Mouse (Mus musculus): Measurements from ENCODE around the gene Adm2. TPM values are rescaled to one million over a fixed set of nuclear protein-coding genes. Genes with fewer than 3 reads are reported as not detected.

The Adm2 gene
- polyA plus RNA-seq, 1 experiment: 0.26 TPM

- peak; percentile 47 for DNase-seq (ENCODE audit: low read depth)
Observed at GRCm38 (mm10) chr15:89355241-89356187, 33.0 kb downstream of the Adm2 start, which contains the start of the genes Lmf2 and Ncaph2. Gene Lmf2 (minus strand): TSS chr15:89355659. Gene Ncaph2 (plus strand): TSS chr15:89355719.

DNA sequence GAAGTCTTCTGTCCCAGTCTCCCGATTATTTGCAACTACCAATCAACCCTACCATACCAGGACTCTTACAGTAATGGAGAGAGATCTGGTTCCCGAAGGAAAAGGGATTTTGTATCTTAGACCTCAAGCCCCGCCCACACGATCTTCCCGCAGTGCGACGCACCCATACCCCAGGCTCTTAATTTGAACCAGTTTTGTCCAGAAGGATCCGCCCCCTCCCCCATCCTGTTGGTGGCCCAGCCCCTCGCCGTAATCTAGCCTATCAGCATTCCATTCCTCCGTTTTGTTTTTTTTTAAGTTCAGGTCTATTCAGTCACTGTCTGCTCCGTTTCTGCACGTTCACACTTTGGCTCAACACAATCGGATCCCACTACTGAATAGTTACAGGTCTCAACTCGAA is 33.9 kb downstream of the Adm2 start:
- peak; percentile 38 for DNase-seq (ENCODE audit: low read depth)

DNA sequence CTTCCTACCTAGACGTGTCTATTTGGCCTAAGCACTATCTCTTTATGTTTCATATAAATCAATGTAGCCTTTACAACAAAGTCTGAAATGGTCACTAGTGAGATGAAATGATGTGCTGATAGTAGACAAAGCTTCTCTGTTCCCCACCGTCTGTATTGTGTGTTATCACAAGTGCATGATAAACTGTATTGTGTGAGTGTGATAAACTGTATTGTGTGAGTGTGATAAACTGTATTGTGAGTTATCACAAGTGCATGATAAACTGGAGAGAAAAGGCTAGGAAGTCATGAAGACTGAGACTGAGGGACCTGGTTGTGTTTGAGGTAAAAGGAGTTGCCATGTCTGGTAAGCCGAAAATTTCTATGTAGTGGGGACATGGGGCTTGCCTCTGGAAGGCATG is 36.3 kb downstream of the Adm2 start:
- no peak for DNase-seq (ENCODE audit: low read depth)

DNA sequence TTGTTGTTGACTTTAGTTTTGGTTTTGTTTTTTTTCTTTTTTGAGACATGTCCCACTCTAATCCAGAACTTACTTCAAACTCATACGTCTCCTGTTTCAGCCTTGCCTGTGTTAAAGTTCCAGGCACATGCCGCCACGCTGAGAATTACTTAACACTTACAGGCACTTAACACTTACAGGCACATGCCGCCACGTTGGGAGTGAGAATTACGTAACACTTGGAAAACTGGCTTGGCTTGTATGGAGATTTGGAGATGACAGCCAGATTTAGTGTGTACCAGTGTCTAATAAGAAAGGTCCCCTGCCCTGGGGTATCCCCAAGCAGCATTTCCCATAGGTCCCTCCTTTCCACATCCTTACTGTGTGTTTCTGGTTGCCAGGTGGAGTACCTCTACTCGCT is 40.5 kb downstream of the Adm2 start:
- DNase-seq (ENCODE audit: low read depth): peak; percentile 92

DNA sequence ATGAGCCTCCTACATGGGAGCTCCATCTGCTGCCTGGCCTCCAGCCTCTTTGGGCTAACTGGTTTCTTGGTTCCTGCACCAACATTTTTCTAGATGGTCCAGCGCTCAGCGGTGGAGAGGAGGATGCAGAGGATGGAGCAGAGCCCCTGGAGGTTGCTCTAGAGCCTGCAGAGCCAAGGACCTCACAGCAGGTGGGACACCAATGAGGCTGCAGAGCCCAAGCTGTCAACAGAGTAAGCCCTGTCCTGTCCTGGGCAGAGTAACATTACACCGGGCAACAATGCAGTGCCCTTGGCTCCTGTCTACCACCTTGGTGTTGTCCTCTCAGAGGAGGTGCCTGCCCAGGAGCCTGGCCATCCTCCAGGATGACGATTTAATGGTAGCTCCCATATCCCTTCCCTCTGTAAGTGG is 42.6 kb downstream of the Adm2 start:
- DNase-seq (ENCODE audit: low read depth): no peak

- DNase-seq (ENCODE audit: low read depth): no peak
Observed at GRCm38 (mm10) chr15:89372068-89372467, 49.5 kb downstream of the Adm2 start.

DNA sequence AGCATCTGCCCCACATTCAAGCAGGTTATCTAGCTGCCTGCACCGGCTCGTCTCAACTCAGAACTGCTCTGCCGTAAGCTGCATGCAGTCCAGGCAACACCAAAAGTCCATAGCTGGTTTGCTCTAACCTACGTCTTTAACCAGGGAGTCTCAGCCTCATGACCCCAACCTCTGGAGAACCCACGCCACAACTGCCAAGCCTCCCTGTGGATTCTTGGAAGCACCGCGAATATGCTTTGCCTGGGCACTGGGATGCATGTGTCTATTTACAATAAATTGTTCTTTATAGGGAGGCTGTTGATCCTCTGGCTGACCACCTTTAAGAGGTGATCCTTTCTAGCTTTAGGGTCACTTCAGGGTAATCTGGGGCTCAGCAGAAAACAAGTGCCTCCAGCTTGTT is 50.0 kb downstream of the Adm2 start:
- DNase-seq (ENCODE audit: low read depth): no peak

DNA sequence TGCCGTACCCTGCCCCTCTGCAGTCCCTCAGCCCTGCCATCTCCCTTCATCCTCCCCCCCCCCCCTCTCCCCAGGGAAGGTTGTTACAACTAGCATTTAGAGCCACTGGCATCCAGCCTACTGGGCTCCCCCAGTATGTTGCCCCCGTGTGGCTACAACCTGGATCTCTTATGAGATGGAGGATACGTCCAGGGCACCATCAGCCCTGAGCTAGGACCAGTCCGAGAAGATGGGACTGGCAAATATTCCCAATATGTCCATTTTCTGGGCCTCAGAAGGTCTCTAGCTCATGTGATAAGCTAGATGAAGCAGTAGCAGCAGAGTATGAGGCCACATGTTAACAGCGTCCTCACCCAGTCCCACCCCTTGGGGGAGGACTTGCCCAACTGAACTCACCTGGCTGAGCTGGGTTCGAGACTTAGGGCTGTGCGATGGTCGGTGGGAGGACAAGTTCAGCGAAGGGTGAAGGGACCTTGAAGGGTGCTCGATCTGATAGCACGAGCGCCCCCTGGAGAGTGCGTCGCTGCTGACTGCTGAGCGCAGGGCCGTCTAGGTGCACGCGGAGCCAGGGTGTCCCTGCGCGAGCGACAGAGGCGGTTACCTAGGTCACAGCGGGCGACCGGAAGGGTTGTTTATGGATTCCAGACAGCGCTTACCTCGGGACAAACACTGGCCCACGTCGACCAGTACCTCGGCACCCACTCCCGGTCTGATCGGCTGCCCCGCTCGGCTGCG is 50.7 kb downstream of the Adm2 start:
- DNase-seq (ENCODE audit: low read depth): peak; percentile 28

DNA sequence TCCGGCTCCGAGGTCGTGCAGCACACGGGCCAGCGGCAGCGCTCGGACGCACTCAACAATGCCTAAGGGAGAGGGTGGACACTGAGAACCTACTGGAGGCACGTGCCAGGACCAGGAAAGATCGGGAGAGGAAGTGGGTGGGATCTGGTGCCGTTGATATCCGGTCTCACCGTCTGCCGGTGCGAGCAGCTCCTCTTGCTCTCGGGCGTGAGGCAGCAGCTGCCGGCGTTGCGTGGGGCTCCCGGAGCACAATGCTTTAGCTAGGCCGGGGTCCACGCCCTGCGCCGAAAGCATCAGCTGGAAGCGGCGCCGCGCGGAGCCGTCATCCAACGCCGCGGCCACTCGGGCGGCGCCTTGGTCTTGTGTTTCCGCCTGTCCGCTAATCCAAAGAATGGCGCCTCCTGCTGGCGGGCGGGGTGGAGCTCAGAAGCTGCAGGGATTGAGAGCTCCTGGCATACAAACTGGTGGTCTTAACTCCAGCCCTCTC is 51.3 kb downstream of the Adm2 start, which contains the start of gene Sco2:
TSS of gene Sco2 (minus strand) at position 85 of the 487 bp plus-strand sequence.
- peak; percentile 51 for DNase-seq (ENCODE audit: low read depth)

Other genes starting within 250 kb of the Adm2 start
- gene Trabd, start 247.6 kb upstream of the Adm2 start, polyA plus RNA-seq (2012; rRNA removed): 76.4 and 82.8 TPM in 2 replicates
- 54.2 and 54.5 TPM in 2 replicates for gene Selenoo, start 233.6 kb upstream of the Adm2 start, polyA plus RNA-seq (2012; rRNA removed)
- gene Tubgcp6, start 199.6 kb upstream of the Adm2 start, polyA plus RNA-seq (2012; rRNA removed): 71.9 and 87.7 TPM in 2 replicates
- gene Hdac10, start 194.0 kb upstream of the Adm2 start, polyA plus RNA-seq (2012; rRNA removed): 31.1 and 38.8 TPM in 2 replicates
- gene Mapk12, start 182.0 kb upstream of the Adm2 start, polyA plus RNA-seq (2012; rRNA removed): 25.2 and 25.3 TPM in 2 replicates
- 23.8 and 30.3 TPM in 2 replicates for gene Mapk11, start 173.1 kb upstream of the Adm2 start, polyA plus RNA-seq (2012; rRNA removed)
- gene Plxnb2, start 141.9 kb upstream of the Adm2 start, polyA plus RNA-seq (2012; rRNA removed): 98.9 and 119 TPM in 2 replicates
- gene Dennd6b, start 126.2 kb upstream of the Adm2 start, polyA plus RNA-seq (2012; rRNA removed): 12.2 and 13.6 TPM in 2 replicates
- 89.2 and 158 TPM in 2 replicates for gene Ppp6r2, start 111.2 kb upstream of the Adm2 start, polyA plus RNA-seq (2012; rRNA removed)
- 127 and 142 TPM in 2 replicates for gene Sbf1, start 7.4 kb upstream of the Adm2 start, polyA plus RNA-seq (2012; rRNA removed)
- gene Miox, start 11.7 kb downstream of the Adm2 start, polyA plus RNA-seq (2012; rRNA removed): 0.23 TPM in 1 of 2 replicates, not detected in the other
- gene Lmf2, start 32.9 kb downstream of the Adm2 start, polyA plus RNA-seq (2012; rRNA removed): 42.6 and 49.3 TPM in 2 replicates
- gene Ncaph2, start 33.0 kb downstream of the Adm2 start, polyA plus RNA-seq (2012; rRNA removed): 104 and 155 TPM in 2 replicates
- 25.6 and 29.8 TPM in 2 replicates for gene Sco2, start 51.1 kb downstream of the Adm2 start, polyA plus RNA-seq (2012; rRNA removed)
- 2.3 and 3.1 TPM in 2 replicates for gene Tymp, start 54.3 kb downstream of the Adm2 start, polyA plus RNA-seq (2012; rRNA removed)
- 12.0 TPM in 2 replicates for gene Odf3b, start 56.6 kb downstream of the Adm2 start, polyA plus RNA-seq (2012; rRNA removed)
- gene Klhdc7b, start 62.2 kb downstream of the Adm2 start, polyA plus RNA-seq (2012; rRNA removed): 0.04 and 0.08 TPM in 2 replicates
- not detected in 2 replicates for gene Syce3, start 87.8 kb downstream of the Adm2 start, polyA plus RNA-seq (2012; rRNA removed)
- gene Cpt1b, start 103.1 kb downstream of the Adm2 start, polyA plus RNA-seq (2012; rRNA removed): 3.4 and 7.0 TPM in 2 replicates
- 1.3 and 1.5 TPM in 2 replicates for gene C730034F03Rik, start 106.9 kb downstream of the Adm2 start, polyA plus RNA-seq (2012; rRNA removed)
- 0.32 and 0.33 TPM in 2 replicates for gene Gm44502, start 107.0 kb downstream of the Adm2 start, polyA plus RNA-seq (2012; rRNA removed)
- gene Chkb, start 107.2 kb downstream of the Adm2 start, polyA plus RNA-seq (2012; rRNA removed): 47.6 and 51.2 TPM in 2 replicates
- 0.20 and 0.30 TPM in 2 replicates for gene Mapk8ip2, start 131.2 kb downstream of the Adm2 start, polyA plus RNA-seq (2012; rRNA removed)
- 31.6 and 36.6 TPM in 2 replicates for gene Arsa, start 154.7 kb downstream of the Adm2 start, polyA plus RNA-seq (2012; rRNA removed)
- 20.4 and 20.7 TPM in 2 replicates for gene Shank3, start 176.9 kb downstream of the Adm2 start, polyA plus RNA-seq (2012; rRNA removed)
- gene Acr, start 245.6 kb downstream of the Adm2 start, polyA plus RNA-seq (2012; rRNA removed): 2.0 and 2.1 TPM in 2 replicates